Mouse (Mus musculus): ENCODE results near the gene Kcnma1. TPM values are rescaled to one million over a fixed set of nuclear protein-coding genes. Genes with fewer than 3 reads are reported as not detected.

Gene Kcnma1
- polyA plus RNA-seq, 2 experiments: 5.4 to 8.5 TPM

DNA sequence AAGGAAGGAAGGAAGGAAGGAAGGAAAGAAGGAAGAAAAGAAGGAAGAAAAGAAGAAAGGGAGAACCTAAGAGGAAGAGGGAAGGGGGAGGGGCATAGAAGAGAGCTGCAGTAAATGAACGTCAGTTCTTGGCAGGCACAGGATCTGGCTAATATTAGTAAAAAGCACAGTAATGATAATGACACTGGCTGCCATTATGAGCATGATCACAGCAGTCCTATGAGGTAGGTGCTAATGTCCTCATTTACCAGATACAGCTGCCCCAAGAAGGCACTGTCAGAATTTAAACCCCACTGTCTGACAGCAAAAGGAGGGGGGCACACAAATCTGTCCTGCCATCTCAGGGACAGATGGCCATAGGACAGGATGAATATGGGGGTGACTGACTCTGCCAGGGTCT, 205.2 kb downstream of the Kcnma1 start:
- DNase-seq (ENCODE audit: low spot score) (no peak), ATAC-seq (ENCODE audit: low FRiP score, low read depth) (no peak)
- H3K4me2 ChIP-seq (replicated peaks; ENCODE audit: low read depth, low read length, severe bottlenecking): no peak overlapping the region
- no peaks in the 10 kb centered on the region for H3K27me3 ChIP-seq (ENCODE audit: control insufficient read depth, insufficient read depth, low read length)
- H3K36me3 ChIP-seq (ENCODE audit: control insufficient read depth, insufficient read depth, low read length): no peaks in the 10 kb centered on the region
- H3K4me1 ChIP-seq (ENCODE audit: control insufficient read depth, insufficient read depth, low read length): 0 out of 2 replicates have a peak, but pooled peaks cover 4% of the 10 kb centered on the region
- H3K9ac ChIP-seq (ENCODE audit: low read depth, low read length, severe bottlenecking): no peak overlapping the region
- H3K27ac ChIP-seq (replicated peaks; ENCODE audit: low read depth, low read length): no peak overlapping the region
- no peak for TF ChIP-seq POLR2A (IDR thresholded peaks at IDR 0.05; ENCODE audit: borderline replicate concordance, extremely low read depth, insufficient read depth, insufficient read length)
- H3K9me3 ChIP-seq (ENCODE audit: control insufficient read depth, low read length): no peaks in the 10 kb centered on the region
- no peak overlapping the region for H3K4me3 ChIP-seq (replicated peaks; ENCODE audit: low read length)
- 12% methylated on average over 1 of the region's 1 CpGs for WGBS

DNA sequence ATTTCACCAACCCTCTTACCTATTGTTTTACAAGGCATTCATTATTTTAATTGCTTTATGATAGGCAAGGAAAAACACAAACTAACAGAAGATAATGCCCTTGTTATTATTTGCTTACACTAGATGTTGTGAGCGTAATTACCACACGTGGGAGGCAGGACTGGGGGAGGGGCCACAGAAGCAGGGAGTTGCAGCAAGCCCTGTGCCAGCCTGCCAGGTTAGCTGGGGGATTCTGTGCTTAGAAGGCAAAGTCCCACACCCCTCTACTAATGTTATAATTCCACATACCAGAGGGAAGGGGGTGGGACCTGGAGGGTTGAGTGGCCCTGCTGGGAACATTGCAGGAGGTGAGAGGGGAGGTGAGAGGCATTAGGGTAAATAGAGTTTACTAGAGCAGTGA, 207.9 kb downstream of the Kcnma1 start:
- Histone ChIP-seq H3K9ac (ENCODE audit: low read depth, low read length, severe bottlenecking) (no peak overlapping the region), H3K4me1 (ENCODE audit: control insufficient read depth, insufficient read depth, low read length) (0 out of 2 replicates have a peak, but pooled peaks cover 4% of the 10 kb centered on the region), H3K4me3 (replicated peaks; ENCODE audit: low read length) (no peak overlapping the region), H3K27me3 (ENCODE audit: control insufficient read depth, insufficient read depth, low read length) (no peaks in the 10 kb centered on the region), H3K36me3 (ENCODE audit: control insufficient read depth, insufficient read depth, low read length) (no peaks in the 10 kb centered on the region), H3K9me3 (ENCODE audit: control insufficient read depth, low read length) (no peaks in the 10 kb centered on the region), H3K27ac (replicated peaks; ENCODE audit: low read depth, low read length) (no peak overlapping the region), H3K4me2 (replicated peaks; ENCODE audit: low read depth, low read length, severe bottlenecking) (no peak overlapping the region)
- TF ChIP-seq POLR2A (IDR thresholded peaks at IDR 0.05; ENCODE audit: borderline replicate concordance, extremely low read depth, insufficient read depth, insufficient read length): no peak
- no peak for ATAC-seq (ENCODE audit: low FRiP score, low read depth)
- 15% methylated on average over 2 of the region's 2 CpGs for WGBS
- DNase-seq (ENCODE audit: low spot score): no peak

DNA sequence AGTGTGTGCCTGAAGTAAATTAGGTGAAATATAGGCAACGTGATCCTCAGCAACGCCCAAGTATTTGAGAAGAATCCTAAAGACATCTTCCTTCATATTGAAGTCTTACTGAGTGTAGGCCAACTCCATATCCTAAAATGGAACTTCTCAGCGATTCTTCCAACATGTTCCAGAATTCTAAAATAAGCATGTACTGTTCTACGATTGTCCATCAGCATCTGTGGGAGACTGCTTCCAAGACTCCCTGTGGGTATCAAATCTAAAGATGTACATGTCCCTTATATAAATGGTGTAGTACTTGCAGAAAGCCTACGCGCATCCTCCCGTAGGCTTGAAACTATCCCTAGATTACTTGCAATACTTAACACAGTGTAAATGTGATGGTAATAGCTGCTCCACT, 217.4 kb downstream of the Kcnma1 start:
- Histone ChIP-seq H3K36me3 (ENCODE audit: control insufficient read depth, insufficient read depth, low read length) (no peaks in the 10 kb centered on the region), H3K4me3 (replicated peaks; ENCODE audit: low read length) (no peak overlapping the region), H3K4me2 (replicated peaks; ENCODE audit: low read depth, low read length, severe bottlenecking) (no peak overlapping the region), H3K4me1 (ENCODE audit: control insufficient read depth, insufficient read depth, low read length) (no peaks in the 10 kb centered on the region; the same call in 1 of the 2 replicates), H3K9me3 (ENCODE audit: control insufficient read depth, low read length) (no peaks in the 10 kb centered on the region), H3K27ac (replicated peaks; ENCODE audit: low read depth, low read length) (no peak overlapping the region), H3K9ac (ENCODE audit: low read depth, low read length, severe bottlenecking) (no peak overlapping the region), H3K27me3 (ENCODE audit: control insufficient read depth, insufficient read depth, low read length) (no peaks in the 10 kb centered on the region)
- WGBS: 91% methylated on average over 7 of the region's 7 CpGs
- no peak for DNase-seq (ENCODE audit: low spot score)
- ATAC-seq (ENCODE audit: low FRiP score, low read depth): no peak
- no peak for TF ChIP-seq POLR2A (IDR thresholded peaks at IDR 0.05; ENCODE audit: borderline replicate concordance, extremely low read depth, insufficient read depth, insufficient read length)

DNA sequence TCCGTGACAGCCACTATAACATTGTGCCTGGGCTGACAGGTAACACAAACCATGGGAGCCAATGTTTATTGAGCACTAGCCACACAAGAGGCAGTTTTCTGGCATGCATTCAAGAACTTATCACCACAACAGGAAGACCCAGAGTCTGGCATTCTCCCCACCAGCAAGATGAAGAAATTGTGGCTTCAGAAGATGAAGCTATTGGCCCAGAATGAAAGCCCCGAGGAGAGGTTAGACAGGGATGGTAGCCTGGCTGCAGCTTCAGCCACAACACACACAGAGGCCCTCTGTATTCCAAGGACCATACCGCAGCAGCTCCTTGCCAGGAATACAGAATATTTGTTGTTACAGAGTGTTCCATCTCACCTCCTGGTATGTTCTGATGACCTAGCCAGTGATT, 221.6 kb downstream of the Kcnma1 start:
- H3K9ac ChIP-seq (ENCODE audit: low read depth, low read length, severe bottlenecking): no peak overlapping the region
- H3K9me3 ChIP-seq (ENCODE audit: control insufficient read depth, low read length): no peaks in the 10 kb centered on the region
- H3K4me1 ChIP-seq (ENCODE audit: control insufficient read depth, insufficient read depth, low read length): peaks cover 3% of the 10 kb centered on the region; the same call in 1 of the 2 replicates
- no peak overlapping the region for H3K4me3 ChIP-seq (replicated peaks; ENCODE audit: low read length)
- no peak for TF ChIP-seq POLR2A (IDR thresholded peaks at IDR 0.05; ENCODE audit: borderline replicate concordance, extremely low read depth, insufficient read depth, insufficient read length)
- no peak overlapping the region for H3K4me2 ChIP-seq (replicated peaks; ENCODE audit: low read depth, low read length, severe bottlenecking)
- H3K27ac ChIP-seq (replicated peaks; ENCODE audit: low read depth, low read length): no peak overlapping the region
- no peaks in the 10 kb centered on the region for H3K27me3 ChIP-seq (ENCODE audit: control insufficient read depth, insufficient read depth, low read length)
- no peaks in the 10 kb centered on the region for H3K36me3 ChIP-seq (ENCODE audit: control insufficient read depth, insufficient read depth, low read length)
- DNase-seq (ENCODE audit: low spot score): peak; percentile 10
- ATAC-seq (ENCODE audit: low FRiP score, low read depth): no peak
- 63% methylated on average over 3 of the region's 3 CpGs for WGBS

GRCm38 (mm10) chr14:23792076-23792475, 222.2 kb downstream of the Kcnma1 start:
- WGBS: 76% methylated on average over 3 of the region's 3 CpGs
- no peak overlapping the region for H3K4me3 ChIP-seq (replicated peaks; ENCODE audit: low read length)
- no peaks in the 10 kb centered on the region for H3K27me3 ChIP-seq (ENCODE audit: control insufficient read depth, insufficient read depth, low read length)
- no peak for DNase-seq (ENCODE audit: low spot score)
- no peak for TF ChIP-seq POLR2A (IDR thresholded peaks at IDR 0.05; ENCODE audit: borderline replicate concordance, extremely low read depth, insufficient read depth, insufficient read length)
- ATAC-seq (ENCODE audit: low FRiP score, low read depth): no peak
- no peak overlapping the region for H3K27ac ChIP-seq (replicated peaks; ENCODE audit: low read depth, low read length)
- no peaks in the 10 kb centered on the region for H3K36me3 ChIP-seq (ENCODE audit: control insufficient read depth, insufficient read depth, low read length)
- peaks cover 3% of the 10 kb centered on the region for H3K4me1 ChIP-seq (ENCODE audit: control insufficient read depth, insufficient read depth, low read length)
- H3K9ac ChIP-seq (ENCODE audit: low read depth, low read length, severe bottlenecking): no peak overlapping the region
- no peaks in the 10 kb centered on the region for H3K9me3 ChIP-seq (ENCODE audit: control insufficient read depth, low read length)
- no peak overlapping the region for H3K4me2 ChIP-seq (replicated peaks; ENCODE audit: low read depth, low read length, severe bottlenecking)

DNA sequence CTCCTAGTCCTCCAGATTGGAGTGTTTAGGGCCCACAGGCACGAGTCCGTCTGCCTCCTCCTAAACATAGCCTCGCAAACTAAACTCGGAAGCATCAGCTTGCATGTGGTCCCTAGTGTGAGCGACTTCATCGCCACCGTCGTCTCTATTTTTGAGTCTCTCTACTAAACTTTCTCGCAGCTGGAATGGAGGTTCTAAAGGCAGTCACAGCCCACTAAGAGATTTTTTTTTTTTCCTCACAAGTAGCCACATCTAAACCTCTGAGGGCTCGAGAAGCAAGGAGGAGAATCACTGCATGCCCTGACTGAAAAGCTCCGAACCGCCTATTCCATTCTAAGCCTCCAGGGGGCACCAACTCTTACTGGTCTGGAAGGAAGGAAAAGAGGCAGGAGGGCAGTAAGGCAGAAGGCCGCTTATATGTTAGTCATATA, 223.0 kb downstream of the Kcnma1 start:
- Histone ChIP-seq H3K36me3 (ENCODE audit: control insufficient read depth, insufficient read depth, low read length) (no peaks in the 10 kb centered on the region), H3K9me3 (ENCODE audit: control insufficient read depth, low read length) (no peaks in the 10 kb centered on the region), H3K27ac (replicated peaks; ENCODE audit: low read depth, low read length) (no peak overlapping the region), H3K4me2 (replicated peaks; ENCODE audit: low read depth, low read length, severe bottlenecking) (no peak overlapping the region), H3K27me3 (ENCODE audit: control insufficient read depth, insufficient read depth, low read length) (no peaks in the 10 kb centered on the region), H3K4me1 (ENCODE audit: control insufficient read depth, insufficient read depth, low read length) (peaks cover 10% of the 10 kb centered on the region), H3K9ac (ENCODE audit: low read depth, low read length, severe bottlenecking) (no peak overlapping the region), H3K4me3 (replicated peaks; ENCODE audit: low read length) (no peak overlapping the region)
- WGBS: 40% methylated on average over 13 of the region's 13 CpGs
- ATAC-seq (ENCODE audit: low FRiP score, low read depth) (no peak), DNase-seq (ENCODE audit: low spot score) (peak; percentile 71)
- TF ChIP-seq POLR2A (IDR thresholded peaks at IDR 0.05; ENCODE audit: borderline replicate concordance, extremely low read depth, insufficient read depth, insufficient read length): no peak

Measured in limb, embryonic 14.5 days (tissue).